Mouse (Mus musculus) sigmoid colon, adult 10 weeks (tissue): ENCODE results near the gene Zfp90. TPM values are rescaled to one million over a fixed set of nuclear protein-coding genes. Genes with fewer than 3 reads are reported as not detected.

Source experiments
- polyA plus RNA-seq: library from polyadenylated mRNA; stranded (reverse); fragments of 350-450 nt; fragmentation: Illumina TruSeq; extraction: RNeasy Lipid Tissue Mini Kit (QIAGEN cat#74804); gene quantifications from one replicate; pipeline ENCODE4 v1.2.3, GENCODE M21; 2014; ENCODE audit warnings: low read depth, low replicate concordance

Gene Zfp90
- 6.9 TPM for polyA plus RNA-seq

GRCm38 (mm10) chr8:106415182-106415971, at the start of gene Zfp90:
TSS of gene Zfp90 (plus strand) at chr8:106415327.

Other genes with a start within 250 kb of the Zfp90 start
- 9.0 TPM for gene Slc7a6, start 246.5 kb upstream of the Zfp90 start, polyA plus RNA-seq
- gene Slc7a6os, start 204.4 kb upstream of the Zfp90 start, polyA plus RNA-seq = 37.0 TPM
- 2.7 TPM for gene Prmt7, start 204.4 kb upstream of the Zfp90 start, polyA plus RNA-seq
- 16.4 TPM for gene Smpd3, start 77.3 kb upstream of the Zfp90 start, polyA plus RNA-seq
- not detected for gene 6030452D12Rik, start 85.2 kb downstream of the Zfp90 start, polyA plus RNA-seq
- 0.09 TPM for gene Cdh3, start 95.6 kb downstream of the Zfp90 start, polyA plus RNA-seq
- not detected for gene Gm10073, start 158.1 kb downstream of the Zfp90 start, polyA plus RNA-seq
- gene Cdh1, start 188.0 kb downstream of the Zfp90 start, polyA plus RNA-seq = 600 TPM